Mouse (Mus musculus): ENCODE results near the gene Slc17a1. TPM values are rescaled to one million over a fixed set of nuclear protein-coding genes. Genes with fewer than 3 reads are reported as not detected.

The Slc17a1 gene
- total RNA-seq, 2 experiments from 2014 or later = not detected

DNA sequence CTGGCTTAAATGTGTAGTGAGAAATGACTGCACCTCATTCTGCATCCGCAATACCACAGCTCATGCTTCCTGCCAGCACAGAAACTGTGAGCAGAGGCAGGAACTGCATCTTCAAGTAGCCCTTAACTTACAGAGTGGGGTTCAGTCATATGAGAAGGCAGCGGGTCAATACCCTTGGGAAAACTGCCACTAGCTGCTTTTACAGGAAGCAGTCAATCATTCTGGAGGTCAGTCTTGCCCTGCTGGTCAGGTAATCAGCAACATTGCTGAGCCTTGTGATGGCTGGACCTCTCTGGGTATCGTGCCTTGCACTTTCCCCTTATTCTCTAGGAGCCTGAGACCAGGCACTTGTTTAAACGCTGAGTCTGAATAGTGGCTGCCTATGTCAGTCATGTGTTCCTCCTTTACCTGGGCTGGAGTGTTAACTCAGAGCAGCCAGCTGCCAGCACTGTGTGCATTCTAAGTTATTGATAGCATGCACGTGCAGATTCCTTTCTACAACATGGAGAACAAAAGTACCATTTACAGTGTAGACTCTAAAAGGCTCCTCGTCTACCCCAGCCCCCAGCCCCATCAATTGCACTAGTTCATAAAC lies 21.6 kb downstream of the Slc17a1 start:
- DNase-seq (ENCODE audit: low spot score in 2 of 2) = no peak

DNA sequence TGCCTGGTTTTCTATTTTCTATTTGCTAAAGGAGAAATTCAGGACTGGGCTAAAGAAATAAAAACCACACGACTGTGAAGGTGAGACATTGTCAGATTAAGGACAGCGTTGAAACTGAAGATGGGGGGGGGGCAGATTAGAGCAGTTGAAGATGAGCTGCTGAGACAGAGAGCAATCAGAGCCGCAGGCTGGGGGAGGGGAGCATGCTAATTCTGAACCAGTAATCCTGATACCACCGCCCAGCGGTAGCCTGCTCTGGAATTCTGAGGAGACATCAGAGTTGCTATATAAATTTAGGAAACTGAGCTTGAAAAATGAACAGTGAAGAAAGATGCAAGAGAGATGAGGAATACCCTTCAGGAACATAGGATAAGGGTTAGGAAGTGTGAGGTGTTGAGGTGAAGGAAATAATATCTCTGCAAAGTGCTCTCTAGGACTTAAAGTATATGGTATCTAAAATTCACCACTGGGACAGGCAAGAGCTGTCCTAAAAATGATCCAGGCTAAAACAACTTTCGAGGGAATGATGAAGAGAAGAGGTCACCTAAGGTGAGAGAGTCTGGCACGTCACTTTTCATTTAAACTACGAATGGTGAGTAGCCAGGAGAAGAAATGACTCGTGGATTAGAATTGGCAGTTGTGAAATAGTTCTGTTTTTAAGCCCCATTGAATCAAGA lies 25.2 kb downstream of the Slc17a1 start:
- no peak for DNase-seq (ENCODE audit: low spot score in 2 of 2)

DNA sequence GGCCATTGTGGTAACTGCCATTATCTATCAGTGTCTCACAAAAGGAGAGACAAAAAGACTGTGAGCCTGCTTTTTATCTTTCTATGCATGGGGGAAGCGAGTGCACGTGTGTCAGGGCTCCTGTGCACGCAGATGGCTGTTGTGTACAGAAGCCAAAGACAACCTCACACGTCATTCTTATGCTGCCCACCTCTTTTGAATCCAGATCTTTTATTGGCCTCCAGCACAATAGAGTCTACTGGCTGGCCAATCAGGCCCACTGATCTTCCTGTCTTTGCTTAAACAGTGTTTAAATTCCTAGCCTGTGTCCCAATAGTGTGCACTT lies 25.7 kb downstream of the Slc17a1 start:
- no peak for DNase-seq (ENCODE audit: low spot score in 2 of 2)

DNA sequence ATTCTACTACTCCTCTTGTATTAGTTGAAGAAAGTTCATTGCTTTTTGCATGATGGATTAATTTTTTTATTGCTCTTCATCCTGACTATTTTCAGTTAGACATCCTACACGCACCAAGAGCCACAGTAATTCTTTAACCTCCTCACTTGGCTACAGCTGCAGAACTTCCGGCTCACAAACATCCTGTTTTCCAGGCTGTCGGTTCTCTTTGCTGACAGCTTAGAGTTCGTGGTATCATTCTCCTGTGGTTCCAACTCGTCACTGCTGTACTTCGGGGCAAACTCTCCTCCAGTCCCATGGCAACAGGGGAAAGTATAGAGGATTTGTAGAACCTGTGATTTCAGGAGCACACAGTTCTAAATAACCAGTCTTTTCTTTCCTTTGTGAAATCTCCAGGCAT lies 30.7 kb downstream of the Slc17a1 start:
- DNase-seq (ENCODE audit: low spot score in 2 of 2) = no peak

DNA sequence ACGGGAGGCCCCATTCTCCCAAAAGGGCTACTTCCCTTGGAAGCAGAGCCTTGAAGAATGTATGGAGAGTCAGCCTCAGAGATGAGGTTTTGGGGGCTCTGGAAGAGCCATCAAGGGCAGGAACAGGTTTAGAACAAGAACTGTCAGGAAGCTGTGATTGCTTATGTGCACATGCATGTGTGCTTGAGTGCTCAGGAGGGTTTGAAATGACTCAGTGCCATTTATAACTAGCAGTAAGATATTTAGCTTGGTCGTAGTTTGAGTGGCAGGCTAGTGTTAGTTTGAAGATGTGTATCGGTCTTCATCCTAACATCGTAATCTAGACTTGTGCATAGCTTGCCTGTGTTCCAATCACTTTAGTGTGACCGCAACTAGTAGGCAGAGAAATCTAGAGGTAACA lies 39.4 kb downstream of the Slc17a1 start:
- no peak for DNase-seq (ENCODE audit: low spot score in 2 of 2)

DNA sequence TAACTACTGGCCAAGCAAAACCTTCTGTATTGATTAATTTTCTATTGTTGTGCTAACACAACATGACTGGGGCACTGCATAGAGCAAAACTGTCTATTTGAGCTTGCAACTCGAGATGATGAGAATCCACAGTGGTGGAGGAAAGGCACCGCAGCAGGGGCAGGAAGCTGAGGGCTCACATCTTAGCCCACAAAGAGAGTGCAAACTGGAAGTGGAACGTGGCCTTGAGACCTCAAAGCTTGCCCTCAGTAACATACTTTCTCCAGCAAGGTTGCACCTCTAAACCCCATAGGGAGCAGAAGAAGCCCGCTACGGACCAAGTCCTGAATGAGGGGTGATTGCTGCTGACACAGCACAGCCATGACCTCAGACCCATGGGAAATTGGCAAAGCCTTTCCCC lies 42.6 kb downstream of the Slc17a1 start:
- DNase-seq (ENCODE audit: low spot score in 2 of 2) = no peak

DNA sequence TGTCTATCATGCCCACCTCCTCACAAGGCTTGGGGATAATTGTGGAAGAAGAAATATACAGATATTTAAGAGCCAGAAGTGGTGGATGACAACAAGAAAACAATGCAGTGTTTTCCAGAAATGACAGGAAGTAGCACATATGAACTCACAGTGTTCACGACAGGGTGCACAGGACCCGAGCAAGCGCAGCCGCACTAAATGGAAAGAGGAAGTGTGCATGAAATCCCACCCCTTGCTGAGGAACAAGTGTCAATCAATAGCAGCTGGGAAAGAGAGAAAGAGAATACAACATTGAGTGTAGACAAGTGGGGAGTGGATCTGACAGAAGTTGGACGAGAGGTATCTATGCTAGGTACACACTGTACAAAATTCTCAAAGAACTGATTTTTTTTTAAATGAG lies 43.8 kb downstream of the Slc17a1 start:
- DNase-seq (ENCODE audit: low spot score in 2 of 2) = no peak

DNA sequence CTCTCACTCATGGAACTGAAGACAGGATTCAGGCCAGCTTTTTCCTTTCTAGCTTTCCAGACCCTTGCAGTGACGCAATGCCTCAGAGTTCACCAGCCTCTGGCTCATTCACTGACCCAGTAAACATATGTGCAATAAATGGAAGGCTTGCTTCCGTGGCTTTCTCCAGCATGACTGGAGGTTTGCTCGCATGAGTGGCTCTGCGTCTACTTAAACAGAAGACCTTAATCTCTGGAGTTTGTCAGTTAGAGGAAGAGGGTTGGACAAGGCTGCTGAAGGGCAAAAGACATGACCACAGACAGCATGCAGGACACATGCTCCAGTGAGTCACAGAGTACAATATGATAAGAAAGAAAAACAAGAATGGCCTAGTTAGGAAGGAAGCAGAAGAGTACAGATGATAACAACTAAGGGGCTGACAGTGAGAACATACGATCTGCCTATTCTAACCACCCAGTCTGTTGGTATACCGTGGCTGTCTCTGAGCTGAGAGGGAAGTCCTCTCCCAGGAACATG lies 46.3 kb downstream of the Slc17a1 start:
- no peak for DNase-seq (ENCODE audit: low spot score in 2 of 2)

DNA sequence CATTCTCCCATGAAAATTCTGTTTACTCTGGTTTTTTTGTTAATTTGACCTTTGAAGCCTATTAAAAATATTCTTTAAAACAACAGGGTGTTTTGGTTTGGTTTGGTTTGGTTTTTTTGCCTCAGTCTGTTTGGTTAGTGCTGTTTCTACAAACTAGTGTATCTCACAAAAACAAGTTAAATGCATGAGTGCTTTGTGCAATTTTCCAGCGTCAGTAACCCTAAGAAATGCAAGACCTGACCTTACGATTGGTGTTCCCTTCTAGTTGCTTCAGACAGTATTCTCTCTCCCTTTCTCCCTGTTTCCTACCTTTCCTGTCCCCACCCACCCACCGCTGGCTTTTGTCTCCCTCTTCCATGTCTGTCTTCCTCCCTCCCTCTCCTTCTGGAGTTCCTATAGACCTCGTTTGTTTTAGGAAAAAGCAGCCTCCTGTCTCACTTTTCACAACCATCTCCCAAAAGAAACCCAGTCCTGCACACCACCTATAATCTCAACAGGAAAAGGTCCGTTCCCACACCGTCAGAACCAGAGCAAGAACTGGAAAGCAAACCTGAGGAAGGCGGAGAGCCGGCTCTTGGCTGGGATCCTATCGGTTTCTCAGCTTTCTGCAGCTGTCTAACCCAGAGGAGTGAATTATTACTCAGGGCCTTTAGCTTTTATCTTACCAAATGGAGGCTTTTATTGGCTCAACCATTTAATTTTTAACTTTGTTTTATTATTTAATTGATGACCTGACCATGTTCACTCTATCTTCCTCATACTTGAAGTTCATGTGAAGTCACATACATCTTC lies 47.0 kb downstream of the Slc17a1 start, which contains the start of gene Slc17a4:
Slc17a4 (minus strand) TSS at position 634 of the 792 bp plus-strand sequence.
- no peak for DNase-seq (ENCODE audit: low spot score in 2 of 2)

DNA sequence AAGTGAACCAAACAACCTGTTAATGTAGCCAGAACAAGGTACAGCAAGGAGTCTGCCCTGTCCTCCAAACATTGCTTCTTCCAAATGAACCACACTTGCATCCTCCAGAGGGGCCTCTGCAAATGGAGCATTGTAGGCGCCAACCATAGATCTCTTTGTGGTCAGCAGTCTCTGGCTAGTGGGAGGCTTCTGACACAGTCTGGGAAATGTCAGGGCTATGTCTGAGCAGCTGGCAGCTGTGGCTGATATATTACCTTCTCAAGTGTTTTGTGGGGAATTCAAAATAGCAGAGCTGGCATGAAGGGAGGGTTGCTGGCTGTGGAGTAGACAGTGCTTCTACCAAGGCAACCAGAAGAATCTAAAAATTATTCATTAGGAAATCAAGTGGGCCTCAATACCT lies 48.6 kb downstream of the Slc17a1 start:
- DNase-seq (ENCODE audit: low spot score in 2 of 2) = no peak

DNA sequence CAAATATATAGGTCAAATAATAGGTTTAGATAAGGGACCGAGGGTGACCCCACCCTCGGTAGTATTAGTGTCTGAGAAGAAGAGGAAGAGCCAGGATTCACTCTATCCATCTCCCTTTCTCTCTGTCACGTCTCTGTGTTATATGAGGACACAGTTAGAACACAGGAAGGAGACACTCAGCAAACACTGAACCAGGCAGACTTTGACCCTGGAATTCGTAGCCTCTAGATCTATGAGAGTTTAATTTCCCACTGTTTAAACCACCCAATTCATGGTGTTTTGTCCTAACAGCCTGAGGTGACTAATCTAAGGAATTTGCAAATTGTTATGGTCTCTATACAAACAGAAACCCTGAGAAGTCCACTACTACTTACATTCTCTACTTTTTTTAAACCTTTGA lies 50.1 kb downstream of the Slc17a1 start:
- no peak for DNase-seq (ENCODE audit: low spot score in 2 of 2)

DNA sequence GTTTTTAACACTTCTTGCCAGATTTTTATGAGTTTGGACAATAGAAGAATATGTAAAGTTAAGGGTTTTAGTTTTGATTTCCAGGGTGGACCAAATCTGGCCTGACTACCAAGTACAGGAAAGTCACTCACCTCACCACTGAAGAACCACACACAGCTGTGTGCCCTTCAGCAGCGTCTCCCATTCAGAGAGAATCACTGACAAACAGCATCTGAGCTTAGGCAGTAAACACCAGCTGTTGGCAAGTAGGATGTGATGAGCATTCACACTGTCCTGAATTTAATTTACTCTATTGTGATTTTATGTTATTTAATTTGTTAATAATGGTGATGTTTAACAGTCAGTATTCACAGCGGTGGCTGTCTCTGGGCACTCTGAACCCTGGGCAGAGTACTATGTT lies 58.2 kb downstream of the Slc17a1 start:
- DNase-seq (ENCODE audit: low spot score in 2 of 2) = no peak

DNA sequence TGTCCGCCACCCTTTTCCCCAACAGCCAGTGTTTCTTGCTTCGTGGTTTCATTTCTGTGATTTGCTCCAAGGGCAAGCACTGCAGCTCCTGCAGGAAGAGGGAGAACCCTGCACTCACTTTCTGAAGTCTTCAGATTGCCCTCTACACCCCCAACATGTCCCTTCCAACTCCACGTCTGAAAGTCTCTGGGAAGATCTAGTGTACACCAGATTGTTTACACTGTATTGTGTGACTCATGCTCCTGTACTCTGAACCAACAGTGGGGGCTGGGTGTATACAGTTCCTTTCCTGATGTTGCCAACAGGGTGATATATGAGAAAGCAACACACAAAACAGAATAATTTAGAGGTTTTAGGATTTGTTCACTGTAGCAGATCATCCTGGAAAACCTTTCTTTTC lies 61.1 kb downstream of the Slc17a1 start:
- DNase-seq (ENCODE audit: low spot score in 2 of 2) = no peak

DNA sequence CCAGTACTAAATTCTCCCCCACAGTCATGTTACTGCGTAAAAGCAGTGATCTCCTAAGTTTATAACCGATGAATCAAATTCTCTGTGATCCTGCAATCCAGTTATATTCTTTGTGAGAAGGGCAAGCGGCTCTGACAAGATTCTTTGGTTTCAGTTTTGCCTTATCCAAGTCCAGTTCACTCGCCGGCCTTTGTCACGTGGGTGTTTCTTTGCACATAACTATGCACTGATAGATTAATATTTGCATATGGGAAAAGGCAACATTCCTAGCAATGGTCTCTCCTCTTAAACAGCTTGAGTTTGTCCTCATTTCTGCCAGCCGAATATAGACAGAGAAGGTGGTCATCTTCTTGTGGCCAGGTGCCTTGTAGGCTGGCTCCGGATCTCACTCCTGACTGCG lies 62.9 kb downstream of the Slc17a1 start:
- DNase-seq (ENCODE audit: low spot score in 2 of 2) = no peak

DNA sequence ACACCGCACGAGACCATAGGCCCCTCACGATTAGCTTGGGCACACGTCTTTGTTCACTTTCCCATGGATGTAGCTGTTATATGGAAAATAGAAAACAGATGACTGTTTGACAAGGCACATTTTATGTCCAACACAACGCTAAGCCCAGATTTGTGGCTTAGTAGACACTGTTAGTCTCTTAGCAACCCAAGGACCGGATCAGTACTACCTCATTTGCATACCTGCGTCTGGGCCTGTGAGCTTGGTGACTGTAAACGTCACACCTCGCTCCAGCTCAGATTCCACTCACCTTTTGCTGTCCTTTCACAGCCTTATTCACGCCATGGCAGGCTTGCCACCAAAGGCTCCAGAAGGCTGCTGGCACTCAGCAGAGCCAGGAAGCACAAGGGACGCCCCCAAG lies 63.4 kb downstream of the Slc17a1 start:
- DNase-seq (ENCODE audit: low spot score in 2 of 2) = no peak

DNA sequence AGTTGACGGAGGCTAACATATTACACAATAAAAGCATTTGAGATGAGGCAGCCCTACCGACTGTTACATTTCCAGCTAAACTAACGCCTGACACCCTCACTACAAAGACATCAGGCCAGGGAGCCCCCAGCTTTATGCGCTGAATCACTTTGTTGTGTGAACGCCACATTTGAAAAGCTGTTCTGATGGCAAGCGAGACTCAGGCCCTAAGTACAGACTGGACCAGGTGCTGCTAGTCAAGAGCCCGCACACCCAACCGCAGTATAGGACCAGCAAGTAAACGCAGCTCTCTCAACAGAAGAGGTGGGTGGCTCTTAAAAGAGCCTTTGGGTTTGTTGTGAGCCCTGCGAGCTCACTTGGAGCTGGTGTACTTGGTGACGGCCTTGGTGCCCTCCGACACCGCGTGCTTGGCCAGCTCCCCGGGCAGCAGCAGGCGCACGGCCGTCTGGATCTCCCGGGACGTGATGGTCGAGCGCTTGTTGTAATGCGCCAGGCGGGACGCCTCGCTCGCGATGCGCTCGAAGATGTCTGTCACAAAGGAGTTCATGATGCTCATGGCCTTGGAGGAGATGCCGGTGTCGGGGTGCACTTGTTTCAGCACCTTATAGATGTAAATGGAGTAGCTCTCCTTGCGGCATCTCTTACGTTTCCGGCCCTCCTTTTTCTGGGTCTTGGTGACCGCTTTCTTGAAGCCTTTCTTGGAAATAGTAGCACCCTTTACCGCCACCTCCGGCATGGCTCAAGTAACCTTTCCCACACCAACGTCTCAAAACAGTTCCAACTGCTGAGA lies 66.1 kb downstream of the Slc17a1 start, which contains the start of gene Hist1h2ba:
Hist1h2ba (minus strand) TSS at position 736 of the 790 bp plus-strand sequence.
- DNase-seq (ENCODE audit: low spot score in 2 of 2) = no peak

DNA sequence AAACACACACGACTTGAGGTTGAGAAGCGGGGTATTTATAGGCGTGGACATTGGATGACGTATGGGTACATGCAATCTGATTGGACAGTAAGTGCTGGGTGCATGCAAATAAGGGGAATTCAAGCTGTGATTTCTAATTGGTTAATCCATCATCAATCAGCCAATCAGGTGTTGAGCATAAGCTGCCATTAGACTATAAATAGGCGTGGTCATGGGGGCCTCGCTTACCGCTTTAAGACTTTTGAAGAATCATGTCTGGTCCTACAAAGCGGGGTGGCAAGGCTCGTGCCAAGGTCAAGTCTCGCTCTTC lies 66.6 kb downstream of the Slc17a1 start, which contains the start of gene Hist1h2aa:
Hist1h2aa (plus strand) TSS at position 252 of the 310 bp plus-strand sequence.
- no peak for DNase-seq (ENCODE audit: low spot score in 2 of 2)

DNA sequence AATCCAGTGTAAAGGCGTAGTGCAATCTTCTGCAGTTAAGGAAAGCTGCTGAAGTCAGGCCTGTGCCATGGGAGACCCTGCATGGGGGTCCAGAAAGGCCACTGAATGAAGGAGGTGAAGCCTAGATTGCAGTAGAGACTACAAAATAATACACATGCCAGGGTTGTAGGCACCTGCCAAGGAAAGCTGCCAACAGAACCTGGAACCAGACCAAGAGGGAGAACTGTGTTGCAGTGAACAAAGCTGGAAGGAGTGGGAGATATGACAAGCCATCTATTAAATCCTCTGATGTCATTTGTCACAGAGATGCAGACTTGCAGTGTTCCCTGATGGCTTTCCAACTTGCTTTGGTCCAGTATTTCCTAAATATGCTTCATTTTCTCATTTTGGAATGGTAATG lies 71.1 kb downstream of the Slc17a1 start:
- DNase-seq (ENCODE audit: low spot score in 2 of 2) = no peak

DNA sequence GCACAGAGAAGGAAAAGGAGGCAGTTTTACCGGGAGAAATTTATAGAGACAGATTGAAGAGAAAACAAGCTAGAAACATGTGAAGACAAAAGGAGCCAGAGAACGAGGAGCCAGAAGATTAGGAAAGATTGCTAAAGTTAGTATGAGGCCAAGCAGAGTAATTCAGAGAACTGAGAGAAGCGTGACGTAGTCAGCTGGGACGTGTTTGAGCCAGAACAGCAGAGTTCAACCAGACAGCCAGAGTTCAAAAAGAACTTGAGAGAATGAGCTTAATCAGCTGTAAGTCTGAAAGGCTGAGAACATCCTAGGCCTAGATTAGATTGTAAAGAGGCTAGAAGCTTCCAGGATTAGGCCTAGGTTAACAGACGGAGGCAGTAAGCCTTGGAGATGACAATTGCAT lies 72.7 kb downstream of the Slc17a1 start:
- no peak for DNase-seq (ENCODE audit: low spot score in 2 of 2)

DNA sequence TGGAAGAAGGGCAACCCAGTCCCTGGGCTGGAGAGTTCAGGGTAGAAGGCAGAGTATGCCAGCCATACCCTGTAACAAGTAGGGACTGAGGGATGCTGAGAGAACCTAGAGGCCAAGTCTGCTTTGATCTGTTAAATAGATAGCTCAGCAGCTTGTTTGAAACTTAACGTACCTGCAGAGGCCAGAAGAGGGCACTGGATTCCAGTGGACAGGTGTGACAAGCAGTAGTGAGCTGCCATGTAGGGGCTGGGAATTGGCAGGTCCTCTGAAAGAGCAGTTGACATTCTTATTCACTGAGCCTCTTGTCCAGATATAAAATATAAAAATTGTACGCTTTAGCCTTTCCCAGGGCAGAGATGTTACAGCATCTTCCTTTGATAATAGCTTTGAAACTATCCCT lies 75.3 kb downstream of the Slc17a1 start:
- DNase-seq (ENCODE audit: low spot score in 2 of 2) = no peak
